Mouse (Mus musculus) CD4-positive helper T cell, adult 2 months (primary cell): ENCODE data around the gene Vmn2r30.
A peak's percentile ranks its signal among the peaks of the same experiment; 100 is the strongest.
"Not testable (repeated sequence)": the region's sequence is repeated elsewhere in the genome, so short reads cannot be mapped to it uniquely, and the experiment has no call there.

ENCODE experiments used
- DNase-seq: peaks from one replicate; pipeline ENCODE4 v3.0.0-alpha.2; 2012; ENCODE audit warnings: low read depth, missing footprints, low spot score

The Vmn2r30 gene

GRCm38 (mm10) chr7:7337509-7337908 is at the start of gene Vmn2r30:
Vmn2r30 (minus strand) TSS chr7:7337609.
- DNase-seq, result not testable (repeated sequence)

GRCm38 (mm10) chr7:7374431-7374830 is 37.0 kb upstream of the Vmn2r30 start, which contains the start of gene Gm45783:
Gm45783 (minus strand) TSS chr7:7374573.
- DNase-seq, result not testable (repeated sequence)

- DNase-seq, result peak; percentile 61
Measured at GRCm38 (mm10) chr7:7295595-7295994, 41.8 kb downstream of the Vmn2r30 start.

GRCm38 (mm10) chr7:7281383-7281782 is 56.0 kb downstream of the Vmn2r30 start:
- no peak for DNase-seq

GRCm38 (mm10) chr7:7277966-7278567 is 59.3 kb downstream of the Vmn2r30 start, which contains the start of gene Gm45844:
Gm45844 (minus strand) TSS chr7:7278289.
- peak; percentile 81 for DNase-seq

- peak; percentile 52 for DNase-seq
Measured at GRCm38 (mm10) chr7:7277556-7277955, 59.9 kb downstream of the Vmn2r30 start.
